Mouse (Mus musculus) stomach, postnatal 0 days (tissue): Measurements from ENCODE around the gene Dgki.

Source experiments
- CTCF ChIP-seq: IDR thresholded peaks from 2 replicates; pipeline ENCODE4 v1.5.1; 2016; ENCODE audit warnings: antibody characterized with exemption, low read depth, mild to moderate bottlenecking, moderate library complexity
- EP300 ChIP-seq: optimal IDR thresholded peaks from 2 replicates; pipeline ENCODE3; 2016; ENCODE audit warnings: antibody characterized with exemption

GRCm38 (mm10) chr6:36922006-36922405 is 378.0 kb downstream of the Dgki start:
- no peak for TF ChIP-seq CTCF
- TF ChIP-seq EP300 = no peak
